Mouse (Mus musculus): ENCODE results near the gene Ndufs2.

DNA sequence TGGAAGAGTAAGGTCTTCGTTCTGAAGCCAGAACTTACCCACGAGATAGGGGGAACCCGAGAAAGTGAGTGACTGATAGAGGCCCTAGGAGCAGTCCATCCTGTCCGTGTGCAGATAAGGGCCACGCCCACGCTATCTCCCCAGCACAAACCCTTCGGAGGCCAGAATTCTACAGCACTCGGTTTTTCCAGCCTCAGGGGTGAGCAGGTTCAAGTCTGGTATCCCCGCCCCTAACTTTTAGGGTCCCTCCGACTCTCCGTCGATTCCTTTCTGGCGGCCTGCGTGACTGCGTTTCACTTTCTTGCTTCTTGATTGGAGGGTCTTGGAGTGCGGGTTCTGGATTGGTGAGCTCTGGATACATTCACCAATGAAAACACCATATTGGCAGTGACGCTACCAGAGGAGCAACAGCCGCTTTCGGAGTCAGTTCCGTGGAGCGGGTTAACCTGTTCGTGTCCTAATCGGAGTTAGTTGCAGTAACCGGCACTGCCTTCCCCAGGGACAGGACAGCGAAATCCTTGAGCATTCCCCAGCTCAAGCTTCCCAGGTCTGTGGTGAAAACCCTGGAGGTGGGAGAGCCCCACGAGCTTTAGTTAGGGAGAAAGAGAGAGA, 29.8 kb upstream of the Ndufs2 start, which contains the start of gene Ppox:
- TF ChIP-seq CTCF (IDR thresholded peaks at IDR 0.05; ENCODE audit: low read depth) = no peak
- TF ChIP-seq EP300 (optimal IDR thresholded peaks at IDR 0.05) = peak; percentile 63

Data from stomach, postnatal 0 days (tissue).